Mouse (Mus musculus): ENCODE measurements around the gene Apba2. TPM values are rescaled to one million over a fixed set of nuclear protein-coding genes. Genes with fewer than 3 reads are reported as not detected.

The Apba2 gene
- polyA plus RNA-seq, 1 experiment from 2014 or later: 18.3 TPM

DNA sequence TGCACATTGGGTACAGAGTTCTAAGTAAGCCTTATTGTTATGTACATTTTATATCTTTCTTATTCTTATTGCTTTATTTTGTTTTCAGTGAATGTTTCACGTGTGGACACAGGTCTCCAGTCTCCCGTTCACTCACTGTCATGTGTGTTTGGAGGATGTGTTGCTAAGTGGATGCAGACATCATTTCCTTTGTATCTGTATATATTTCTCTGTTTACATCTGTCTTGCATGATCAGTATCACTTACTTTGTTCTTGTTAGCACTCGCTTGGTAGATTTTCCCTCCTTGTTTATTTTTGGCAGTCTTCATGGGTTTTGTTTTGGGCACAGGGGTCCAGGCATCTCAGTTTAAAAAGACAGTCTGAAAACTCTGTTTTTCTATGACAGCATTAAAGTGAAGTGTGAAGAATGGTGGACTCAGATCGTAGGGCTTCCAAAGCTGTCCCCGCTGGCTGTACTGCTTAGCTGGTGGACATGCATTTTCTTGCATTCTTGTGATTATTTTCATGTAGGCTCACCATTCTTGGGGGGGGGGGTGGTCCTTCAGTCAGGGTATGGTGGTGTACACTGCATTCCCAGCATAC lies 164.3 kb downstream of the Apba2 start:
- H3K4me3 ChIP-seq (ENCODE audit: low read depth, low read length): no peak overlapping the region
- H3K27me3 ChIP-seq (ENCODE audit: control insufficient read depth, insufficient read depth, low read length): no peaks in the 10 kb centered on the region
- no peak overlapping the region for H3K27ac ChIP-seq (replicated peaks; ENCODE audit: low read depth, low read length)
- no peak overlapping the region for H3K4me2 ChIP-seq (ENCODE audit: low read depth, low read length)
- WGBS: 85% methylated on average over 5 of the region's 5 CpGs
- no peaks in the 10 kb centered on the region for H3K9me3 ChIP-seq (replicated peaks; ENCODE audit: control insufficient read depth, low read length)
- H3K9ac ChIP-seq (replicated peaks; ENCODE audit: low read length): no peak overlapping the region
- DNase-seq (ENCODE audit: low spot score) (no peak), ATAC-seq (replicated peaks; ENCODE audit: insufficient number of reproducible peaks, low FRiP score, low TSS enrichment, low read depth) (no peak)
- H3K4me1 ChIP-seq (ENCODE audit: control insufficient read depth, insufficient read depth, low read length): no peaks in the 10 kb centered on the region
- H3K36me3 ChIP-seq (replicated peaks; ENCODE audit: control insufficient read depth, insufficient read depth, low read depth, low read length): no peaks in the 10 kb centered on the region

DNA sequence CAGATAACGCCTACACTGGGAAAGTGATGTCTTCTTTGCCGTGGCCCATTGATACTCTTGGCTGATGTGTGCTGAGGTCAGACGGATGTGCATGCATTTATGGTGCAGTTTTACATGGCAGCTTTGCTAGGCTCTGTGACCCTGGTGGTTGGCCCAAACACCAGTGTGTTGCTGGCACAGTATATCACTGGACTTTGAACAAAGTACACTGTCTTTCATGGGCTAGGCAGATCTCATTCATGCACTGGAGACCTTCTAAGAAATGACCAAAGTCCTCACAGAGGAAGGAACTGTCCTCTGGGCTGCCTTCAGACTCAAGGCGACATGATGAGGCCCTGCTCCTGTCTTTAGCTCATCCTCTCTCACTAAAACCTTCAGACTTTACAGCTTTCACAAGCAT lies 166.5 kb downstream of the Apba2 start:
- Histone ChIP-seq H3K27me3 (ENCODE audit: control insufficient read depth, insufficient read depth, low read length) (no peaks in the 10 kb centered on the region), H3K36me3 (replicated peaks; ENCODE audit: control insufficient read depth, insufficient read depth, low read depth, low read length) (no peaks in the 10 kb centered on the region), H3K4me2 (ENCODE audit: low read depth, low read length) (no peak overlapping the region), H3K27ac (replicated peaks; ENCODE audit: low read depth, low read length) (no peak overlapping the region), H3K4me1 (ENCODE audit: control insufficient read depth, insufficient read depth, low read length) (no peaks in the 10 kb centered on the region), H3K9ac (replicated peaks; ENCODE audit: low read length) (no peak overlapping the region), H3K9me3 (replicated peaks; ENCODE audit: control insufficient read depth, low read length) (no peaks in the 10 kb centered on the region), H3K4me3 (ENCODE audit: low read depth, low read length) (no peak overlapping the region)
- 91% methylated on average over 4 of the region's 4 CpGs for WGBS
- DNase-seq (ENCODE audit: low spot score): no peak
- ATAC-seq (replicated peaks; ENCODE audit: insufficient number of reproducible peaks, low FRiP score, low TSS enrichment, low read depth): no peak

DNA sequence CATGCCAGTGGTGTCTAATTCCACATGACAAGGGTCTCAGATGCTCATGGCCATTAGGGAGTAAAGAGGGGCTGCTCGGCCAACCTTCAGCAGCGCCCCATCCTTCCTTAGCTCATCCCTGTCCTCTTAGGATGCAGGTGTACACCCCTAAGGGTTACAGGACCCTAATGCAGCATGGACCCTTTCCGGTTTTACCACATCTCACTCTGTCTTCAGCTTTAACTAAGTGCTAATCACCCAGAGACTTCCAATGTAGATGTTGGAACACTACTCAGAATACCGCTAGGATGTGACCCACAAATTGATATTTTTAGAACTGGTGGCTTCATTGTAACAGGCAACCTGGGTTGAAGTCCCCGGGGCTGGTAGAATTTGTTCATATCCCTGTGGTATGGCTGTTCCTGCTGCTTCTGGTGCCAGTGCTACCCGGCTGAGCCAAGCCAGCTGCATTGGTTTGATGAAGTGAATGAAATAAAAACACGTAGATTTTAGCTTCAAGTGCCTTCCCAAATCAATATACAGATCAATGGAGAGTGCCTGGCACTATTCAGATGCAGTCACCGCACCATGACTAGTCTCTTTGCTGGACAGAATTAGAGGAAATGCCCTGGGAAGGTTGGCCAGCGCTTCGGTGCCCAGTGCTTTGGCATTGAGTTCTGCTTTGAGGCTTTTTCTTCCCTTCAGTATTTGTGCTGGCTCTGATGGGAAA lies 178.4 kb downstream of the Apba2 start:
- WGBS: 88% methylated on average over 10 of the region's 10 CpGs
- ATAC-seq (replicated peaks; ENCODE audit: insufficient number of reproducible peaks, low FRiP score, low TSS enrichment, low read depth): no peak
- Histone ChIP-seq H3K9me3 (replicated peaks; ENCODE audit: control insufficient read depth, low read length) (no peaks in the 10 kb centered on the region), H3K9ac (replicated peaks; ENCODE audit: low read length) (no peak overlapping the region), H3K36me3 (replicated peaks; ENCODE audit: control insufficient read depth, insufficient read depth, low read depth, low read length) (no peaks in the 10 kb centered on the region), H3K27me3 (ENCODE audit: control insufficient read depth, insufficient read depth, low read length) (no peaks in the 10 kb centered on the region), H3K4me3 (ENCODE audit: low read depth, low read length) (no peak overlapping the region), H3K4me1 (ENCODE audit: control insufficient read depth, insufficient read depth, low read length) (no peaks in the 10 kb centered on the region), H3K4me2 (ENCODE audit: low read depth, low read length) (no peak overlapping the region), H3K27ac (replicated peaks; ENCODE audit: low read depth, low read length) (no peak overlapping the region)
- no peak for DNase-seq (ENCODE audit: low spot score)

DNA sequence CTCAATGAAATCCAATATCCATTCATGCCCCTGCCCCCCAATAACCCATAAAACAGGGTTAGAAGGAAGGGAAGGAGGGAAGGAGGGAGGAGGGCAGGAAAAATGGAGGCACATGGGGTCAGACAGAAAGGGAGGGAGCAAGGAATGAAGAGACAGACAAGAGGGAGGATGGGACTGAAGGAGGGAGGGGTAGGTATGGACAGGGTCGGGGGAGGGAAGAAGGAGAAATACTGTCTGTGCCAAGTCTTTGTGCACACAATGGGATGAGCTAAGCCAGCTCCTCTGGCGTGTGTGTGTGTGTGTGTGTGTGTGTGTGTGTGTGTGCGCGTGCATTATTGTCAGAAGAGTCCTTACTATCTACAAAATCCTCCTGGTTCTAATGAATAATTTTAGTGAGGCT lies 183.4 kb downstream of the Apba2 start:
- H3K4me1 ChIP-seq (ENCODE audit: control insufficient read depth, insufficient read depth, low read length): no peaks in the 10 kb centered on the region
- ATAC-seq (replicated peaks; ENCODE audit: insufficient number of reproducible peaks, low FRiP score, low TSS enrichment, low read depth) (no peak), DNase-seq (ENCODE audit: low spot score) (no peak)
- H3K9me3 ChIP-seq (replicated peaks; ENCODE audit: control insufficient read depth, low read length): no peaks in the 10 kb centered on the region
- no peak overlapping the region for H3K9ac ChIP-seq (replicated peaks; ENCODE audit: low read length)
- no peaks in the 10 kb centered on the region for H3K27me3 ChIP-seq (ENCODE audit: control insufficient read depth, insufficient read depth, low read length)
- H3K4me2 ChIP-seq (ENCODE audit: low read depth, low read length): no peak overlapping the region
- 83% methylated on average over 4 of the region's 4 CpGs for WGBS
- H3K27ac ChIP-seq (replicated peaks; ENCODE audit: low read depth, low read length): no peak overlapping the region
- H3K36me3 ChIP-seq (replicated peaks; ENCODE audit: control insufficient read depth, insufficient read depth, low read depth, low read length): no peaks in the 10 kb centered on the region
- no peak overlapping the region for H3K4me3 ChIP-seq (ENCODE audit: low read depth, low read length)

DNA sequence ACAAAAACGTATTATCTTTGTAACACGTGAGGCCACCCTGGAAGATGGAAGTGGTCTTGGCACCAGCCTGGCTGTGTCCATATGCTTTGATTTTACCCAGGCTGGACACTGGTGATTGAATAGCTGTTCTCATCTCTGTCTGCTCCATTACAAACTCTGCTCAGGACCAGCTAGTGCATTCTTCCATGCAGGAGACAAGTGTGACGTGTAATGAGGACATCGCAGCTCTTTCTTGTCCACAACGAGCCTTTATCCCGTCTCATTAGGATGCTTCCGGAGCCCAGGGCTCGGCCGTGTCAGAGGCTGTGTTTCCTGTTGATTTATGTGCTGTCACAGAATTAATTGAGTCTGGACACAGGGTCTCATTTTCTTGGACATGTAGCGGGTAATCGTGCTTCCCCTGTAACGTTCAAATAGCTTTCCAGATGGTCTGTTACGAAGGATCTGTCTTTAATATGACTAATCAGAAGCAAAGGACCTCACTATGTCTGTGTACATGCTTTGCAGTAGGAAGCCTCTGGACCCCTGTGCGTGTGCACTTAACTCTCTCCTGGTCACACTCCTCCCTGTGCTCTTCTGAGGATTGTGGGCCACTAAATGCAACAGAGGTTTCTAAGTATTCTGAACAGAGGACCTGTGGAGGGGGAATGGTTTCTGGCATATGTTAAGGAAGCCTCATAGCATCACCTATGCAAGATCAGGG lies 186.8 kb downstream of the Apba2 start:
- 61% methylated on average over 14 of the region's 14 CpGs for WGBS
- no peak for ATAC-seq (replicated peaks; ENCODE audit: insufficient number of reproducible peaks, low FRiP score, low TSS enrichment, low read depth)

DNA sequence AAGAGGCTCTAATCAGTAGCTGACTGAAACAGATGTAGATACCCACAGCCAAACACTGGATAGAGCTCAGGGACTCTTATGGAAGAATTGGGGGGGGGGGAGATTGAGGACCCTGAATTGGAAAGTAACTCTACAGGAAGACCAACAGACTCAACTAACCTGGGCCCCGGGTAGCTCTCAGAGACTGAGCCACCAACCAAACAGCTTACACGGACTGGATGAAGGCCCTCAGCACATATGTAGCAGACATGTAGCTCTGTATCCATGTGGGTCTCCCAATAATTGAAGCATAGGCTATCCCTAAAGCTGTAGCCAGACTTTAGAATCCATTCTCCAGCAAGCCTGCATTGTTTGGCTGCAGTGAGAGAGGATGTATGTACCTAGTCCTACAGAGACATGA lies 190.3 kb downstream of the Apba2 start:
- Histone ChIP-seq H3K9ac (replicated peaks; ENCODE audit: low read length) (no peak overlapping the region), H3K4me3 (ENCODE audit: low read depth, low read length) (no peak overlapping the region), H3K27ac (replicated peaks; ENCODE audit: low read depth, low read length) (no peak overlapping the region), H3K4me1 (ENCODE audit: control insufficient read depth, insufficient read depth, low read length) (no peaks in the 10 kb centered on the region), H3K27me3 (ENCODE audit: control insufficient read depth, insufficient read depth, low read length) (no peaks in the 10 kb centered on the region), H3K4me2 (ENCODE audit: low read depth, low read length) (no peak overlapping the region), H3K36me3 (replicated peaks; ENCODE audit: control insufficient read depth, insufficient read depth, low read depth, low read length) (no peaks in the 10 kb centered on the region), H3K9me3 (replicated peaks; ENCODE audit: control insufficient read depth, low read length) (no peaks in the 10 kb centered on the region)
- ATAC-seq (replicated peaks; ENCODE audit: insufficient number of reproducible peaks, low FRiP score, low TSS enrichment, low read depth): no peak
- WGBS: 92% methylated on average over 2 of the region's 2 CpGs
- no peak for DNase-seq (ENCODE audit: low spot score)

More for the DNA sequence above, 186.8 kb downstream of the Apba2 start:
- no peak overlapping the region for H3K4me3 ChIP-seq (ENCODE audit: low read depth, low read length)
- no peaks in the 10 kb centered on the region for H3K27me3 ChIP-seq (ENCODE audit: control insufficient read depth, insufficient read depth, low read length)
- no peak overlapping the region for H3K4me2 ChIP-seq (ENCODE audit: low read depth, low read length)
- H3K27ac ChIP-seq (replicated peaks; ENCODE audit: low read depth, low read length): no peak overlapping the region
- H3K9me3 ChIP-seq (replicated peaks; ENCODE audit: control insufficient read depth, low read length): no peaks in the 10 kb centered on the region
- no peaks in the 10 kb centered on the region for H3K4me1 ChIP-seq (ENCODE audit: control insufficient read depth, insufficient read depth, low read length)
- H3K9ac ChIP-seq (replicated peaks; ENCODE audit: low read length): no peak overlapping the region
- H3K36me3 ChIP-seq (replicated peaks; ENCODE audit: control insufficient read depth, insufficient read depth, low read depth, low read length): no peaks in the 10 kb centered on the region
- no peak for DNase-seq (ENCODE audit: low spot score)

DNA sequence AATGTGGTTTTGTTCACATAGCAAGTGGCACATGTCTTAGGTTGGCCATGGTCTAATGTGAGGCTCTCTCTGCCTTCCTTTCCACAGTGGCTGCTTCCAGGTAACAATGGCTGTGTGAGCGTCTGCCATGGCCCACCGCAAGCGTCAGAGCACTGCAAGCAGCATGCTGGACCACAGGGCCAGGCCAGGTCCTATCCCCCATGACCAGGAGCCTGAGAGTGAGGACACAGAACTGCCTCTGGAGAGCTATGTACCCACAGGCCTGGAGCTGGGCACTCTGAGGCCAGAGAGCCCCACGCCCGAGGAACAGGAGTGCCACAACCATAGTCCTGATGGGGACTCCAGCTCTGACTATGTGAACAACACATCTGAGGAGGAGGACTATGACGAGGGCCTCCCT lies 193.4 kb downstream of the Apba2 start:
- H3K9ac ChIP-seq (replicated peaks; ENCODE audit: low read length): no peak overlapping the region
- H3K27ac ChIP-seq (replicated peaks; ENCODE audit: low read depth, low read length): no peak overlapping the region
- WGBS: 94% methylated on average over 6 of the region's 6 CpGs

More for the DNA sequence above, 193.4 kb downstream of the Apba2 start:
- Histone ChIP-seq H3K4me1 (ENCODE audit: control insufficient read depth, insufficient read depth, low read length) (no peaks in the 10 kb centered on the region), H3K4me3 (ENCODE audit: low read depth, low read length) (no peak overlapping the region), H3K36me3 (replicated peaks; ENCODE audit: control insufficient read depth, insufficient read depth, low read depth, low read length) (no peaks in the 10 kb centered on the region), H3K4me2 (ENCODE audit: low read depth, low read length) (no peak overlapping the region), H3K9me3 (replicated peaks; ENCODE audit: control insufficient read depth, low read length) (no peaks in the 10 kb centered on the region), H3K27me3 (ENCODE audit: control insufficient read depth, insufficient read depth, low read length) (no peaks in the 10 kb centered on the region)
- ATAC-seq (replicated peaks; ENCODE audit: insufficient number of reproducible peaks, low FRiP score, low TSS enrichment, low read depth) (no peak), DNase-seq (ENCODE audit: low spot score) (no peak)

Data from embryonic facial prominence, embryonic 11.5 days (tissue).